Mouse (Mus musculus): ENCODE data around the gene Gm10645. TPM values are rescaled to one million over a fixed set of nuclear protein-coding genes. Genes with fewer than 3 reads are reported as not detected.

Gene Gm10645
- polyA plus RNA-seq, 1 experiment: 1.6 TPM

GRCm38 (mm10) chr8:83167932-83168331 is 2.0 kb upstream of the Gm10645 start:
- no peak for DNase-seq (ENCODE audit: low read depth)
- TF ChIP-seq CTCF (IDR thresholded peaks at IDR 0.05; ENCODE audit: borderline replicate concordance, extremely low read depth, insufficient read depth, insufficient read length): no peak
- no peak for TF ChIP-seq POLR2A (IDR thresholded peaks at IDR 0.05; ENCODE audit: borderline replicate concordance, extremely low read depth, insufficient read depth, insufficient read length, poor library complexity, severe bottlenecking)

DNA sequence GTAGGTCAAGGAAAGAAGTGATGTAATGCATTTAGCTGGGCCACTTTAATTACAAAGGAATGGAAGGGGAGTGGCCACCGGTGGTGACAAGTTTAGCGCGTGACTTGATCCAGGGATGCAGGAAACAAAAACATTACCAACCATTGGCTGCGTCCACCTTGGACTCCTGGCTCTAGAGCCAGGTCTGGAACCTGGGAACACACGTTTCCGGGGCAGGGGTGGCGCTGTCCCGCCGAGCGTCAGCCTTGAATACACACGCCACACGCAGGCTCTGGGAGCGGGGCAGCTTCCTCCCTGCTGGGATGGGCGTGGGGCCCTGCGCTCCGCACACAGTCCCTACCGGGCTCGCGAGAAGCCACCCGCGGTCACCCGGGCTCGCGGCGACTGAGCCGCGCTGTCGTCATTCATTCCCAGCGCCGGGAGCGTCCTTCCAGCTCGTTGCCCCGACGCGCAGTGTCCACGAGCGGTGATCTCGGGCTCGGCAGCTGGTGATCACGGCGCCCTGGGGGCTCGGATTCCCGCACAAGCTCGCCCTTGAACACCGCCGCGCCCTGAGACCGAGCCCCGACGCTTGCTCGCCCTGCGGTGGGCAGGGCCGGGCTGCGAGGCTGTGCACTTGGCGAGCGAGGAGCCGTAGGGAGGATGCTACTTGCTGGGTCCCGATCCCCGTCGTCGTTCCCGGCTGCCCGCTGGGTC is 587 bp downstream of the Gm10645 start, which contains the start of gene Tbc1d9:
Gene Tbc1d9, plus strand, starts transcription at position 118 of the 696 bp plus-strand sequence.
- TF ChIP-seq CTCF (IDR thresholded peaks at IDR 0.05; ENCODE audit: borderline replicate concordance, extremely low read depth, insufficient read depth, insufficient read length): peak; percentile 15; the same call in 1 of the 2 replicates
- TF ChIP-seq POLR2A (IDR thresholded peaks at IDR 0.05; ENCODE audit: borderline replicate concordance, extremely low read depth, insufficient read depth, insufficient read length, poor library complexity, severe bottlenecking): peak; percentile 70
- DNase-seq (ENCODE audit: low read depth): peak; percentile 90

DNA sequence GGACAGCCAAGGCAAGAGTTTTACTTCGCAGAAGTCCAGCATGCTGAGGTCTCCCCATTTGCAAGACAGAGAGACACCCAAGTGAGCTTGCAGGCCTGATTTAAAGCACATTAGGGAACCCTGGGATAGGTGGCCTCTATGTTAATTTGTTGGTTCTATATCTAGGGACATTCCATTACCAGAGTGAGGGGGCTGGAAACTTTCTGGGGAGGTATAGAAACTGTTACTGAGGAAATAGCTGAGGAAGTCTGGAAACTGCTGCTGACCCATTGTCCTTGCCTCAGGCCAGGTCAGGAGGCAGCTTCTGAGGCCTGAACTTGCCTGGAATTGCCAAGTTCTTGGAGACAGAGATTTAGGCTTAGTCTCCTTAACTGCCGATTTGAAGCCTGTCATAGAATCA is 5.4 kb downstream of the Gm10645 start:
- TF ChIP-seq POLR2A (IDR thresholded peaks at IDR 0.05; ENCODE audit: borderline replicate concordance, extremely low read depth, insufficient read depth, insufficient read length, poor library complexity, severe bottlenecking) (no peak), CTCF (IDR thresholded peaks at IDR 0.05; ENCODE audit: borderline replicate concordance, extremely low read depth, insufficient read depth, insufficient read length) (no peak)
- DNase-seq (ENCODE audit: low read depth): no peak

GRCm38 (mm10) chr8:83159615-83160014 is 6.4 kb downstream of the Gm10645 start:
- DNase-seq (ENCODE audit: low read depth): no peak

DNA sequence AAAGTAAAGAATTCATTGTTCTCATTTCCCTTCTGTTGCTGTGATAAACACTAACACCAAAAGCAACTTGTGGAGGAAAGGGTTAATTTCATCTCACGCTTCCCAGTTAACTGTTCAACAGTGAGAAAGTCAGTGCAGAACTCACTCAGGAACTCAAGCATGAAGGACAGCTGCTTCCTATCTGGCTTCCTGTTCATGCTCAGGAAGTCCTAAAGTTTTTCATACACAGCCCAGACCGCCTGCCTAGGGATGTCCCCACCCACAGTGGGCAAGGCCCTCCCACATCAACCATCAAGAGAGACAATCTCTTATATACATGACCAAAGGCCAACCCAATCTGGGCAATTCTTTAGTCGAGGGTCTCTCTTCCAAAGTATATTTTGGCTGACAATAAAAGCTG is 7.0 kb downstream of the Gm10645 start:
- no peak for TF ChIP-seq POLR2A (IDR thresholded peaks at IDR 0.05; ENCODE audit: borderline replicate concordance, extremely low read depth, insufficient read depth, insufficient read length, poor library complexity, severe bottlenecking)
- no peak for TF ChIP-seq CTCF (IDR thresholded peaks at IDR 0.05; ENCODE audit: borderline replicate concordance, extremely low read depth, insufficient read depth, insufficient read length)
- no peak for DNase-seq (ENCODE audit: low read depth)

More at GRCm38 (mm10) chr8:83159615-83160014, 6.4 kb downstream of the Gm10645 start:
- TF ChIP-seq CTCF (IDR thresholded peaks at IDR 0.05; ENCODE audit: borderline replicate concordance, extremely low read depth, insufficient read depth, insufficient read length) (no peak), POLR2A (IDR thresholded peaks at IDR 0.05; ENCODE audit: borderline replicate concordance, extremely low read depth, insufficient read depth, insufficient read length, poor library complexity, severe bottlenecking) (no peak)

- TF ChIP-seq CTCF (IDR thresholded peaks at IDR 0.05; ENCODE audit: borderline replicate concordance, extremely low read depth, insufficient read depth, insufficient read length) (no peak), POLR2A (IDR thresholded peaks at IDR 0.05; ENCODE audit: borderline replicate concordance, extremely low read depth, insufficient read depth, insufficient read length, poor library complexity, severe bottlenecking) (no peak)
Measured at GRCm38 (mm10) chr8:83155110-83155509, 10.9 kb downstream of the Gm10645 start.

GRCm38 (mm10) chr8:83152470-83152869 is 13.5 kb downstream of the Gm10645 start:
- TF ChIP-seq CTCF (IDR thresholded peaks at IDR 0.05; ENCODE audit: borderline replicate concordance, extremely low read depth, insufficient read depth, insufficient read length): no peak
- TF ChIP-seq POLR2A (IDR thresholded peaks at IDR 0.05; ENCODE audit: borderline replicate concordance, extremely low read depth, insufficient read depth, insufficient read length, poor library complexity, severe bottlenecking): no peak

More at GRCm38 (mm10) chr8:83155110-83155509, 10.9 kb downstream of the Gm10645 start:
- no peak for DNase-seq (ENCODE audit: low read depth)

GRCm38 (mm10) chr8:83152055-83152454 is 13.9 kb downstream of the Gm10645 start:
- TF ChIP-seq CTCF (IDR thresholded peaks at IDR 0.05; ENCODE audit: borderline replicate concordance, extremely low read depth, insufficient read depth, insufficient read length) (no peak), POLR2A (IDR thresholded peaks at IDR 0.05; ENCODE audit: borderline replicate concordance, extremely low read depth, insufficient read depth, insufficient read length, poor library complexity, severe bottlenecking) (no peak)
- no peak for DNase-seq (ENCODE audit: low read depth)

More at GRCm38 (mm10) chr8:83152470-83152869, 13.5 kb downstream of the Gm10645 start:
- no peak for DNase-seq (ENCODE audit: low read depth)

DNA sequence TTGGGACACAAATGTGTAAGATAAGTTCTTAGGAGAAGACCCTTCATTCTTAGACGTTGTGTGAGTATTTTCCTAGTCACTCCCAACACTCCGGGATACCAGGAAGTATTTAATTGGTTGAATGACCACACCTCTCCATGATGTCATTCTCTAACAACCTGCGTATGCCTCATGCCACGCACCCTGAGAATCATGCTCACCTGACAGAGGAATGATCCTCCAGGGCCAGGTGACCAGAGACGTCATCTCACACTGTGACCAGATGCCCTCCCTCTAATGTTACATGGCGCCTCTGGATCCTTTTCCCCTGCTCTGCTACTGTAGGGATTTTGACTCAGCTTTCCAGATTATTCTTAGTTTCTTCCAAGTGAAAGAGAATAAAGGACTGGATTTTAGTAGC is 16.8 kb downstream of the Gm10645 start:
- TF ChIP-seq POLR2A (IDR thresholded peaks at IDR 0.05; ENCODE audit: borderline replicate concordance, extremely low read depth, insufficient read depth, insufficient read length, poor library complexity, severe bottlenecking) (no peak), CTCF (IDR thresholded peaks at IDR 0.05; ENCODE audit: borderline replicate concordance, extremely low read depth, insufficient read depth, insufficient read length) (no peak)
- DNase-seq (ENCODE audit: low read depth): no peak

DNA sequence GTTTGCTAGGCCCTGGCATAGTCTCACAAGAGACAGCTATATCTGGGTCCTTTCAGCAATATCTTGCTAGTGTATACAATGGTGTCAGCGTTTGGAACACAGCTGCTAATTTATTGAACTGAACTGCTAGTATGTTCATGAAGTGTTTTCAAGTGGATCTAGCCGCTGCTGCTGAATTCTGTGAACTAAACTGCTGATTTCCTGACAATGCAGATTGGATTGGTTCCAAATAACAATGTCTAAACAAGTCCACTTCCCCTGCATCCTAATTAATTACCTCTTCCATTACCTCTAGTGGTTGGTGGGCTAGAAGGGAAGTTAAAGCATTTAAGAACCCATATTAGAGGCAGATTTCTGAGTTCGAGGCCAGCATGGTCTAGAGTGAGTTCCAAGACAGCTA is 20.5 kb downstream of the Gm10645 start:
- DNase-seq (ENCODE audit: low read depth): peak; percentile 76
- TF ChIP-seq POLR2A (IDR thresholded peaks at IDR 0.05; ENCODE audit: borderline replicate concordance, extremely low read depth, insufficient read depth, insufficient read length, poor library complexity, severe bottlenecking) (no peak), CTCF (IDR thresholded peaks at IDR 0.05; ENCODE audit: borderline replicate concordance, extremely low read depth, insufficient read depth, insufficient read length) (no peak)

- no peak for TF ChIP-seq CTCF (IDR thresholded peaks at IDR 0.05; ENCODE audit: borderline replicate concordance, extremely low read depth, insufficient read depth, insufficient read length)
- no peak for DNase-seq (ENCODE audit: low read depth)
Measured at GRCm38 (mm10) chr8:83144601-83145000, 21.4 kb downstream of the Gm10645 start.

DNA sequence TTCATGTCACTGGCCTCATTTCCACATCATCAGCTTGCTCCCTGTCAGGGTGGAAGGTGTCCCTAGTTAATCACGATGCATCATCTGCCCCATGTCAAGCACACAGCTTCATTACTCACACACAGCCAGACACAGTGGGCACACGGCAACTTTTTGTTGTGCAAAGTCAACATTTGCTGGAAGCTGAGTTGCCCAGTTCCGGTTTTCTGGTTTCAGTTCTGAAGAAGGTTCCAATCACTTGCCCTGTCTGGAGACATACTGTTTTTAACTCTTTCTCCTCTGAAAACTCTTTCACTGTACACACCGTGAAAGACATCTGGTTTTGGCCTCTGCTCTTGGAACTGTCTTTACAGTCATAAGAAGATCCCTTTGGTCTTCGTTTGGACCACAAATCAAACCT is 24.6 kb downstream of the Gm10645 start:
- no peak for TF ChIP-seq POLR2A (IDR thresholded peaks at IDR 0.05; ENCODE audit: borderline replicate concordance, extremely low read depth, insufficient read depth, insufficient read length, poor library complexity, severe bottlenecking)
- TF ChIP-seq CTCF (IDR thresholded peaks at IDR 0.05; ENCODE audit: borderline replicate concordance, extremely low read depth, insufficient read depth, insufficient read length): no peak
- no peak for DNase-seq (ENCODE audit: low read depth)
